Mouse (Mus musculus) heart, embryonic 11.5 days (tissue): ENCODE measurements around the gene Man2b2. TPM values are rescaled to one million over a fixed set of nuclear protein-coding genes. Genes with fewer than 3 reads are reported as not detected.
"Not testable (repeated sequence)": the region's sequence is repeated elsewhere in the genome, so short reads cannot be mapped to it uniquely, and the experiment has no call there.

Experiments
- ATAC-seq: fragments of 200-750 bp; cut with Nextera tagmentation; replicated peaks from 2 replicates; pipeline ENCODE4 v1.8.0; 2017; ENCODE audit warnings: moderate library complexity; ENCODE audit not compliant: insufficient number of reproducible peaks, low FRiP score, low TSS enrichment
- H3K27ac ChIP-seq: fragments of 300-500 bp; sonication (generic); 2 replicates; pipeline ENCODE4 v1.5.1; 2014; ENCODE audit warnings: mild to moderate bottlenecking, low read depth, low read length
- H3K27me3 ChIP-seq: fragments of 300-500 bp; sonication (generic); 2 replicates; pipeline ENCODE4 v1.6.1; 2014; ENCODE audit warnings: mild to moderate bottlenecking, low read length, mixed read lengths; ENCODE audit not compliant: control insufficient read depth, insufficient read depth
- H3K36me3 ChIP-seq: fragments of 300-500 bp; sonication (generic); 2 replicates; pipeline ENCODE4 v1.6.1; 2014; ENCODE audit warnings: mild to moderate bottlenecking, low read length, moderate library complexity, mixed read lengths; ENCODE audit not compliant: control insufficient read depth, insufficient read depth
- H3K4me1 ChIP-seq: fragments of 300-500 bp; sonication (generic); 2 replicates; pipeline ENCODE4 v1.6.1; 2014; ENCODE audit warnings: low read length; ENCODE audit not compliant: control insufficient read depth, insufficient read depth
- H3K4me2 ChIP-seq: fragments of 300-500 bp; sonication (generic); 2 replicates; pipeline ENCODE4 v1.6.1; 2014; ENCODE audit warnings: mild to moderate bottlenecking, moderate library complexity
- H3K4me3 ChIP-seq: fragments of 300-500 bp; sonication (generic); 2 replicates; pipeline ENCODE4 v1.5.1; 2014; ENCODE audit warnings: low read depth, low read length
- H3K9ac ChIP-seq: fragments of 300-500 bp; sonication (generic); 2 replicates; pipeline ENCODE4 v1.6.1; 2014; ENCODE audit warnings: mild to moderate bottlenecking, low read depth, low read length, moderate library complexity
- H3K9me3 ChIP-seq: fragments of 300-500 bp; sonication (generic); replicated peaks from 2 replicates; pipeline ENCODE4 v1.6.1; 2016; ENCODE audit warnings: low read length; ENCODE audit not compliant: control insufficient read depth
- WGBS: fragments of 180-500 bp; shearing (Covaris S2); extraction: QIAGEN DNeasy Blood & Tissue Kit; methylation state at CpG from one replicate; pipeline ENCODE4 v1.1.7; 2014; ENCODE audit not compliant: insufficient replicate concordance; 5-methylcytosine and 5-hydroxymethylcytosine counted together
- polyA plus RNA-seq: library from polyadenylated mRNA; unstranded; fragments of >200 nt; fragmentation: Nextera tagmentation; extraction: Ambion mirVana; gene quantifications from 2 replicates; pipeline ENCODE4 v1.2.1, GENCODE M21; 2014

The Man2b2 gene
- polyA plus RNA-seq, 1 experiment from 2014 or later, result 12.9 TPM

- ATAC-seq, result peak; percentile 75
- Histone ChIP-seq H3K9ac (peak within 1 kb of the TSS; percentile 88), H3K4me3 (peak within 1 kb of the TSS; percentile 76), H3K27ac (peak within 1 kb of the TSS; percentile 89), H3K4me2 (peak within 1 kb of the TSS; percentile 78)
- H3K27me3 ChIP-seq, H3K36me3 ChIP-seq, H3K9me3 ChIP-seq, H3K4me1 ChIP-seq: not testable (repeated sequence)
- under 1% methylated on average over 89 of the region's 90 CpGs for WGBS
Measured at GRCm38 (mm10) chr5:36796296-36797014, 34.0 kb downstream of the Man2b2 start, which contains the start of gene Mrfap1. TSS of gene Mrfap1 (minus strand) at chr5:36796772.

DNA sequence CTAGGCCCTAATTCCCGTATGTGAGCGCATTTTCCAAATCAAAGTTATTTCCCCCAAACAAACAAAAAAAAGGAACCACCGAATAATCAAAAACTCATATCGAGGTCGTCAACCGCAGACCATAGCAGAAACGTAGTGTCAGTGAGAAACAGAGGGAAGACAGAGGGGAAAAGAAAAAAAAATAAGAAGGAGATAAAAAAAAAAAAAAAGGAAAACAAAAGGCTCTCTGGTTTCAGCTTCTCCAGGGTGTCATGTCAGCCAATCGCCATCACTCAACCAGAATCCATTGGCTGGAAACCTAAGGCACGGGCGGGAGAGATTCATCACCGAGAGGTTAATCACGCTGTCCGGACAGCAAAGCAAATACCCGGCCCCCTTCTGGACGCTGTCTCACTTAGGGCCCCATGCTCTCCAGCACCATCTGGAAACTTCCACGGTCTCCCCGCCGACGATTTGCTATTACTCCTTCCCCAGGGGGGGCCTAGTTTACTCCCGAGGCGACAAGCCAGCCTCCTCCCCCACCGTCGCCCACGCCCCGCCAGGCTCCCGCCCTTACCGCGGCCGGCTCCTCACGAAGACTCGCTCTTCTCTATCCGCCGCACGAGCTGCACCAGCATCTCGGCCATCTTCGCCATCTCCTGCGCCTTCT is 34.7 kb downstream of the Man2b2 start:
- Histone ChIP-seq H3K4me2 (peak overlapping the region; percentile 78), H3K9ac (peak overlapping the region; percentile 88), H3K27ac (peak overlapping the region; percentile 89), H3K4me3 (peak overlapping the region; percentile 76)
- H3K27me3 ChIP-seq, H3K36me3 ChIP-seq, H3K4me1 ChIP-seq, H3K9me3 ChIP-seq: not testable (repeated sequence)
- 3% methylated on average over 35 of the region's 37 CpGs for WGBS
- peak; percentile 40 for ATAC-seq

DNA sequence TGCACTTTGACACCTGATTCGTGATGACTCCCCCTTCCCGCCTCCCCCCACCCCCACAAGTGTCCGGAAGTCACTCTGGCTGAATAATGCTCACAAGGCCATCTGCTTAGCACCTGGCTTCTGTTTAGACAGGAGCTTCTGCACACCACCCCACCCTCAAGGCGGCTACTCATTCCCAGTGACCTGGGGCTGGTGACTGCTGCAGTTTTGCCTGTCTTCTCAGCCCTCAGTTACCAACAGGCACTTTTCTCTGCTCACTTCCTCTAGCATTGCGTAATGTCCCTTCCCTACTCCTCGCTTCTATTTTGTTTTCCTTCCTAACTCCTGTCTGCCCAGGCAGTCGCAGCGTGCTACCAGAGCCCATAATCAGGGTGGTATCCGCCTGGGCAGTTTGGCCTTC is 38.6 kb downstream of the Man2b2 start:
- 74% methylated on average over 9 of the region's 9 CpGs for WGBS
- peak overlapping the region; percentile 5; the same call in 1 of the 2 replicates for H3K9ac ChIP-seq
- peaks cover 10% of the 10 kb centered on the region for H3K4me1 ChIP-seq
- H3K9me3 ChIP-seq, result no peaks in the 10 kb centered on the region
- no peak overlapping the region for H3K4me3 ChIP-seq
- no peak overlapping the region for H3K4me2 ChIP-seq
- peak overlapping the region; percentile 22; the same call in 1 of the 2 replicates for H3K27ac ChIP-seq
- 0 out of 2 replicates have a peak, but pooled peaks cover 3% of the 10 kb centered on the region for H3K36me3 ChIP-seq
- no peak for ATAC-seq
- no peaks in the 10 kb centered on the region for H3K27me3 ChIP-seq

DNA sequence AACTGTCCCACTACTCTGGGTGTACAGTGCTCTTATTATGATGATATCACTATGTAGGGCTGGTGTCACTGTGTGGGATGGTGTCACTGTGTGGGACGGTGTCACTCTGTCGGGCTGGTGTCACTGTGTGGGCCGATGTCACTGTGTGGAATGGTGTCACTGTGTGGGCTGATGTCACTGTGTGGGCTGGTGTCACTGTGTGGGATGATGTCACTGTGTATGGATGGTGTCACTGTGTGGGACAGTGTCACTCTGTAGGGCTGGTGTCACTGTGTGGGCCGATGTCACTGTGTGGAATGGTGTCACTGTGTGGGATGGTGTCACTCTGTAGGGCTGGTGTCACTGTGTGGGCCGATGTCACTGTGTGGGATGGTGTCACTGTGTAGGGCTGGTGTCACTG is 44.4 kb downstream of the Man2b2 start:
- no peaks in the 10 kb centered on the region for H3K36me3 ChIP-seq
- H3K27me3 ChIP-seq, result no peaks in the 10 kb centered on the region
- H3K27ac ChIP-seq, result no peak overlapping the region
- no peaks in the 10 kb centered on the region for H3K9me3 ChIP-seq
- no peak for ATAC-seq
- 81% methylated on average over 5 of the region's 5 CpGs for WGBS
- no peak overlapping the region for H3K4me2 ChIP-seq
- no peaks in the 10 kb centered on the region for H3K4me1 ChIP-seq
- H3K9ac ChIP-seq, result no peak overlapping the region
- no peak overlapping the region for H3K4me3 ChIP-seq

DNA sequence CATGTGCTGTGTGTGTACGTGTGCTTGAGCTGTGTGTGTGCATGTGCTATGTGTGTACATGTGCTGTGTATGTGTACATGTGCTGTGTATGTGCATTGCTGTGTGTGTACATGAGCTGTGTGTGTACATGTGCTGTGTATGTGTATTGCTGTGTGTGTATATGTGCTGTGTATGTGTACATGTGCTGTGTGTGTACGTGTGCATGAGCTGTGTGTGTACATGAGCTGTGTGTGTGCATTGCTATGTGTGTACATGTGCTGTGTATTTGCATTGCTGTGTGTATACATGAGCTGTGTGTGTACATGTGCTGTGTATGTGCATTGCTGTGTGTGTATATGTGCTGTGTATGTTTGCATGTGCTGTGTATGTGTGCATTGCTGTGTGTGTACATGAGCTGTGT is 50.9 kb downstream of the Man2b2 start:
- 80% methylated on average over 2 of the region's 2 CpGs for WGBS
- no peak for ATAC-seq

GRCm38 (mm10) chr5:36778901-36779300 is 51.6 kb downstream of the Man2b2 start:
- Histone ChIP-seq H3K27ac (no peak overlapping the region), H3K27me3 (no peaks in the 10 kb centered on the region), H3K9ac (no peak overlapping the region), H3K9me3 (no peaks in the 10 kb centered on the region; the same call in 1 of the 2 replicates), H3K36me3 (no peaks in the 10 kb centered on the region), H3K4me1 (peaks cover 6% of the 10 kb centered on the region; the same call in 1 of the 2 replicates), H3K4me2 (no peak overlapping the region), H3K4me3 (no peak overlapping the region)
- WGBS, result 97% methylated on average over 1 of the region's 2 CpGs
- ATAC-seq, result no peak

More for the DNA sequence above, 50.9 kb downstream of the Man2b2 start:
- H3K4me3 ChIP-seq, result no peak overlapping the region
- no peaks in the 10 kb centered on the region for H3K27me3 ChIP-seq
- no peaks in the 10 kb centered on the region for H3K36me3 ChIP-seq
- H3K9me3 ChIP-seq, result no peaks in the 10 kb centered on the region; the same call in 1 of the 2 replicates
- 0 out of 2 replicates have a peak, but pooled peaks cover 3% of the 10 kb centered on the region for H3K4me1 ChIP-seq
- H3K4me2 ChIP-seq, result no peak overlapping the region
- H3K9ac ChIP-seq, result no peak overlapping the region
- H3K27ac ChIP-seq, result no peak overlapping the region

DNA sequence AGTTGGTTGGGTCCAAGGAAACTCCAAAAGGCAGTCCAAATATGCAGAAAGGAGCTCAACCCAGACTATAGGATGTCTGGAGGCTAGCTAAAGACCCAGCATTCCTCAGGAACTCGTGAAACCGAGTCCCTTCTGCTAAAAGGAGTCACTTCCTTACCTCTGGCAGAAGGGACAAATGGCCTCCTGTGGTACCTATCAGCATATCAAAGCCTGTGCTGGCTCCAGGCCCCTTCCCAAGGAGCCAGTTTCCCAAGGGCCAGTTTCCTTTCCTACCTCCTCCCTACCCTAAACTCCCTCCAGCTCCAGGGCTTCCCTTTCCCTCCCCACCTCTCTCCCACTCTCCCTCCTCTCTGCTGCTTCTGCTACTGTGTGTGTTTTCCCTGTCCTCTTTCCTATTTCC is 53.3 kb downstream of the Man2b2 start:
- Histone ChIP-seq H3K36me3 (no peaks in the 10 kb centered on the region), H3K27ac (no peak overlapping the region), H3K9me3 (no peaks in the 10 kb centered on the region; the same call in 1 of the 2 replicates), H3K4me1 (peaks cover 9% of the 10 kb centered on the region; the same call in 1 of the 2 replicates), H3K4me3 (no peak overlapping the region), H3K9ac (no peak overlapping the region), H3K27me3 (no peaks in the 10 kb centered on the region), H3K4me2 (no peak overlapping the region)
- WGBS, result 3% methylated on average over 2 of the region's 2 CpGs
- no peak for ATAC-seq

GRCm38 (mm10) chr5:36776021-36776575 is 54.4 kb downstream of the Man2b2 start:
- Histone ChIP-seq H3K4me2 (peak overlapping the region; percentile 33), H3K4me3 (no peak overlapping the region), H3K27ac (peak overlapping the region; percentile 41; the same call in 1 of the 2 replicates), H3K9ac (peak overlapping the region; percentile 11; the same call in 1 of the 2 replicates), H3K27me3 (no peaks in the 10 kb centered on the region), H3K4me1 (peaks cover 9% of the 10 kb centered on the region; the same call in 1 of the 2 replicates), H3K9me3 (no peaks in the 10 kb centered on the region; the same call in 1 of the 2 replicates), H3K36me3 (no peaks in the 10 kb centered on the region)
- no peak for ATAC-seq
- WGBS, result 16% methylated on average over 9 of the region's 9 CpGs
